In genomic region chr17:3280321-3280720, GRCm38 (mm10) we compare ENCODE assay signal across 25 mouse cellular contexts. TPM values are rescaled to one million over a fixed set of nuclear protein-coding genes. Genes with fewer than 3 reads are reported as not detected.
A peak's percentile ranks its signal among the peaks of the same experiment; 100 is the strongest.
DNase-seq lines count a peak whose midpoint lies in the region; ATAC-seq and TF ChIP-seq lines count a peak whose summit lies in the region.
"Had no signal": no experiment of that assay in that cellular context is flagged by ENCODE, and none has a peak within 500 bp of the region (broad histone marks: within the 10 kb centered on the region; RNA-seq: fewer than 3 reads in every experiment).

No protein-coding gene starts in this region.

- WGBS in heart, embryonic 13.5 days = 66% methylated on average over 2 of the region's 2 CpGs
- 75% methylated on average over 2 of the region's 2 CpGs for WGBS in heart, adult 2 months
- WGBS in embryonic facial prominence, embryonic 11.5 days = 30% methylated on average over 2 of the region's 2 CpGs
- 19% methylated on average over 2 of the region's 2 CpGs for WGBS in limb, embryonic 14.5 days
- 61% methylated on average over 2 of the region's 2 CpGs for WGBS in hindbrain, embryonic 12.5 days

- ATAC-seq in heart, embryonic 13.5 days (ENCODE audit: extremely low read depth, insufficient number of reproducible peaks, low FRiP score, low TSS enrichment) = no peak
- ATAC-seq in embryonic facial prominence, embryonic 11.5 days (replicated peaks; ENCODE audit: insufficient number of reproducible peaks, low FRiP score, low TSS enrichment, low read depth) = no peak
- ATAC-seq in limb, embryonic 14.5 days (ENCODE audit: low FRiP score, low read depth) = no peak
- ATAC-seq in hindbrain, embryonic 12.5 days (ENCODE audit: low FRiP score) = no peak
- ATAC-seq: forebrain, embryonic 16.5 days; intestine, embryonic 16.5 days; midbrain, embryonic 16.5 days had no signal

- DNase-seq in heart, adult 2 months = no peak
- DNase-seq in embryonic facial prominence, embryonic 11.5 days (ENCODE audit: low spot score) = peak; percentile 70
- DNase-seq in limb, embryonic 14.5 days (ENCODE audit: low spot score) = no peak
- DNase-seq in urinary bladder, postnatal 36 days (ENCODE audit: low spot score in 2 of 2) = no peak
- no peak for DNase-seq in adipocyte (ENCODE audit: low spot score)
- DNase-seq: adrenal gland, postnatal 25 days; cerebellum, adult 11-12 months; gastrocnemius, postnatal 14 days; heart, postnatal 36 days; kidney, adult 9 months; kidney, postnatal 10 days; layer of hippocampus, postnatal 36 days; liver had no signal

- peak overlapping the region; percentile 43; the same call in 1 of the 2 replicates for H3K27ac ChIP-seq in heart, embryonic 13.5 days (replicated peaks)
- no peak overlapping the region for H3K27ac ChIP-seq in heart, adult 2 months
- H3K27ac ChIP-seq in embryonic facial prominence, embryonic 11.5 days (replicated peaks; ENCODE audit: low read depth, low read length) = peak overlapping the region; percentile 82
- H3K27ac ChIP-seq in embryonic fibroblast, embryonic 13.5 days (ENCODE audit: insufficient read depth, low read length) = peak overlapping the region; percentile 79
- H3K27ac ChIP-seq in limb, embryonic 14.5 days (replicated peaks; ENCODE audit: low read depth, low read length) = peak overlapping the region; percentile 44
- no peak overlapping the region for H3K27ac ChIP-seq in hindbrain, embryonic 12.5 days
- H3K27ac ChIP-seq: hindbrain, embryonic 13.5 days; lung, embryonic 15.5 days; midbrain, embryonic 10.5 days; neural tube, embryonic 12.5 days had no signal

- H3K27me3 ChIP-seq in heart, embryonic 13.5 days (replicated peaks) = no peaks in the 10 kb centered on the region
- no peaks in the 10 kb centered on the region for H3K27me3 ChIP-seq in heart, adult 2 months (ENCODE audit: control insufficient read depth, insufficient read depth, low read length)
- H3K27me3 ChIP-seq in embryonic facial prominence, embryonic 11.5 days (ENCODE audit: control insufficient read depth, insufficient read depth, low read length) = no peaks in the 10 kb centered on the region
- H3K27me3 ChIP-seq in limb, embryonic 14.5 days (ENCODE audit: control insufficient read depth, insufficient read depth, low read length) = no peaks in the 10 kb centered on the region
- no peaks in the 10 kb centered on the region for H3K27me3 ChIP-seq in hindbrain, embryonic 12.5 days
- H3K27me3 ChIP-seq: hindbrain, embryonic 13.5 days; lung, embryonic 15.5 days; neural tube, embryonic 12.5 days had no signal

- no peak overlapping the region for H3K4me2 ChIP-seq in heart, embryonic 13.5 days
- no peak overlapping the region for H3K4me2 ChIP-seq in embryonic facial prominence, embryonic 11.5 days (ENCODE audit: low read depth, low read length)
- no peak overlapping the region for H3K4me2 ChIP-seq in limb, embryonic 14.5 days (replicated peaks; ENCODE audit: low read depth, low read length, severe bottlenecking)
- no peak overlapping the region for H3K4me2 ChIP-seq in hindbrain, embryonic 12.5 days (replicated peaks)
- H3K4me2 ChIP-seq: hindbrain, embryonic 13.5 days; lung, embryonic 15.5 days; neural tube, embryonic 12.5 days had no signal

- H3K4me1 ChIP-seq in heart, embryonic 13.5 days = peaks cover 27% of the 10 kb centered on the region
- no peaks in the 10 kb centered on the region for H3K4me1 ChIP-seq in heart, adult 2 months (ENCODE audit: control insufficient read depth, insufficient read depth, low read length)
- H3K4me1 ChIP-seq in embryonic facial prominence, embryonic 11.5 days (ENCODE audit: control insufficient read depth, insufficient read depth, low read length) = peaks cover 10% of the 10 kb centered on the region
- H3K4me1 ChIP-seq in embryonic fibroblast, embryonic 13.5 days (ENCODE audit: control insufficient read depth, insufficient read depth, low read length) = peaks cover 22% of the 10 kb centered on the region
- H3K4me1 ChIP-seq in limb, embryonic 14.5 days (ENCODE audit: control insufficient read depth, insufficient read depth, low read length) = peaks cover 47% of the 10 kb centered on the region
- peaks cover 28% of the 10 kb centered on the region for H3K4me1 ChIP-seq in hindbrain, embryonic 12.5 days

- no peaks in the 10 kb centered on the region for H3K79me2 ChIP-seq in heart, adult 2 months (replicated peaks; ENCODE audit: control insufficient read depth, insufficient read depth, low read length)

- no peak for TF ChIP-seq CTCF in heart, adult 2 months (IDR thresholded peaks at IDR 0.05)
- TF ChIP-seq CTCF in embryonic fibroblast, embryonic 13.5 days (IDR thresholded peaks at IDR 0.05; ENCODE audit: borderline replicate concordance, insufficient read depth, low read length) = no peak

- H3K36me3 ChIP-seq in heart, embryonic 13.5 days = no peaks in the 10 kb centered on the region
- no peaks in the 10 kb centered on the region for H3K36me3 ChIP-seq in heart, adult 2 months (ENCODE audit: control insufficient read depth, insufficient read depth, low read length)
- no peaks in the 10 kb centered on the region for H3K36me3 ChIP-seq in embryonic facial prominence, embryonic 11.5 days (replicated peaks; ENCODE audit: control insufficient read depth, insufficient read depth, low read depth, low read length)
- H3K36me3 ChIP-seq in limb, embryonic 14.5 days (ENCODE audit: control insufficient read depth, insufficient read depth, low read length) = no peaks in the 10 kb centered on the region
- no peaks in the 10 kb centered on the region for H3K36me3 ChIP-seq in hindbrain, embryonic 12.5 days
- H3K36me3 ChIP-seq: heart, embryonic 10.5 days; hindbrain, embryonic 13.5 days; lung, embryonic 15.5 days; midbrain, embryonic 10.5 days; neural tube, embryonic 12.5 days had no signal

- no peak overlapping the region for H3K9ac ChIP-seq in heart, embryonic 13.5 days
- H3K9ac ChIP-seq in heart, adult 2 months (ENCODE audit: low read depth, low read length) = no peak overlapping the region
- no peak overlapping the region for H3K9ac ChIP-seq in embryonic facial prominence, embryonic 11.5 days (replicated peaks; ENCODE audit: low read length)
- no peak overlapping the region for H3K9ac ChIP-seq in limb, embryonic 14.5 days (ENCODE audit: low read depth, low read length, severe bottlenecking)
- no peak overlapping the region for H3K9ac ChIP-seq in hindbrain, embryonic 12.5 days
- H3K9ac ChIP-seq: hindbrain, embryonic 13.5 days; lung, embryonic 15.5 days; neural tube, embryonic 12.5 days had no signal

- H3K4me3 ChIP-seq in heart, embryonic 13.5 days = no peak overlapping the region
- no peak overlapping the region for H3K4me3 ChIP-seq in heart, adult 2 months
- no peak overlapping the region for H3K4me3 ChIP-seq in embryonic facial prominence, embryonic 11.5 days (ENCODE audit: low read depth, low read length)
- H3K4me3 ChIP-seq in embryonic fibroblast, embryonic 13.5 days (ENCODE audit: insufficient read depth, low read length) = no peak overlapping the region
- H3K4me3 ChIP-seq in limb, embryonic 14.5 days (replicated peaks; ENCODE audit: low read length) = no peak overlapping the region
- no peak overlapping the region for H3K4me3 ChIP-seq in hindbrain, embryonic 12.5 days
- H3K4me3 ChIP-seq: heart, embryonic 10.5 days; hindbrain, embryonic 13.5 days; lung, embryonic 15.5 days; midbrain, embryonic 10.5 days; myocyte; neural tube, embryonic 12.5 days had no signal

- intact Hi-C loops in heart, adult 2 months (cut with DNase I) = no loop called here

- no peak for TF ChIP-seq EP300 in heart, adult 2 months (IDR thresholded peaks at IDR 0.05; ENCODE audit: insufficient read depth, low read depth, low read length)

- H3K9me3 ChIP-seq in heart, embryonic 13.5 days = no peaks in the 10 kb centered on the region
- no peaks in the 10 kb centered on the region for H3K9me3 ChIP-seq in embryonic facial prominence, embryonic 11.5 days (replicated peaks; ENCODE audit: control insufficient read depth, low read length)
- H3K9me3 ChIP-seq in limb, embryonic 14.5 days (ENCODE audit: control insufficient read depth, low read length) = no peaks in the 10 kb centered on the region
- H3K9me3 ChIP-seq in hindbrain, embryonic 12.5 days (replicated peaks) = no peaks in the 10 kb centered on the region
- H3K9me3 ChIP-seq: heart, embryonic 10.5 days; hindbrain, embryonic 13.5 days; lung, embryonic 15.5 days; midbrain, embryonic 10.5 days; neural tube, embryonic 12.5 days had no signal

- TF ChIP-seq POLR2A in heart, adult 2 months (IDR thresholded peaks at IDR 0.05; ENCODE audit: insufficient read depth, low read depth, low read length) = no peak
- no peak for TF ChIP-seq POLR2A in embryonic fibroblast, embryonic 13.5 days (IDR thresholded peaks at IDR 0.05; ENCODE audit: low read depth, low read length)
- no peak for TF ChIP-seq POLR2A in limb, embryonic 14.5 days (IDR thresholded peaks at IDR 0.05; ENCODE audit: borderline replicate concordance, extremely low read depth, insufficient read depth, insufficient read length)

RNA-seq across cellular contexts. Expression of gene Tiam2, which starts 46.1 kb away (rescaled TPM):
- 2.8 and 4.0 TPM in 2 replicates for polyA plus RNA-seq in heart, embryonic 13.5 days (2015; fragmentation: Nextera tagmentation; extraction: Ambion mirVana)
- total RNA-seq in heart, adult 2 months (2021) = 1 to 10 TPM; 2.3 to 2.7 TPM
- 1.1 and 1.7 TPM in 2 replicates for polyA plus RNA-seq in heart, adult 2 months (2012; rRNA removed)
- polyA plus RNA-seq in embryonic facial prominence, embryonic 11.5 days (2014; fragmentation: Nextera tagmentation; extraction: Ambion mirVana) = 8.9 and 11.9 TPM in 2 replicates
- polyA plus RNA-seq in embryonic fibroblast, embryonic 13.5 days (2011; ENCODE audit: insufficient read length, low read depth, missing spikeins) = 16.7 and 22.1 TPM in 2 replicates
- polyA plus RNA-seq in limb, embryonic 14.5 days (2012; rRNA removed) = 22.3 and 25.9 TPM in 2 replicates
- 21.1 and 25.6 TPM in 2 replicates for polyA plus RNA-seq in limb, embryonic 14.5 days (2014; fragmentation: Nextera tagmentation; extraction: Ambion mirVana)
- polyA plus RNA-seq in hindbrain, embryonic 12.5 days (2016; fragmentation: Nextera tagmentation; extraction: Ambion mirVana) = 10.6 and 12.0 TPM in 2 replicates

Comparison
In these comparisons a context has a peak if more than half of its experiments do, and no peak if none do; other contexts are left out.
1. H3K27ac ChIP-seq: peak in heart, embryonic 13.5 days (single experiment), embryonic facial prominence, embryonic 11.5 days (single experiment), embryonic fibroblast, embryonic 13.5 days (single experiment) and limb, embryonic 14.5 days (single experiment); none in heart, adult 2 months (single experiment) and hindbrain, embryonic 12.5 days (single experiment).